ENCODE assay signal across 8 mouse cellular contexts in the genomic region with DNA sequence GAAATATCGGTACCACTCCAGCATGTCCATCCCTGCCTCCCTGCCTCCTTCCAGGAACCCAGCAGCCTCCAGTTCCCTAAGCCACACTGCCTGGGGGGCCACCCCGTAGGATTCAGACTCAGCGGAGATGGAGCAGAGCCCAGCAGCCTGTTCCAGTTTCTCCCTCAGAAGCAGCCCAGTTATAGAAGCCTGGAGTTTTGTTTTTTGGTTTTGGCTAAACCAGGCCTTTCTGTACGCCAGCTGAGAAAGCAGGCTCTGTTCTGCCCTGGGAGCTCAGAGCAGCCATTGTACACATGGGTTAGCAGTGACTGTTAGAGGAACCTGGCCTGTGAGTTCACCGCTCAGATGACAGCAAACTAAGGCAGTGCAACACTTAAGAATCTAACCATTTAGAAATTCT. TPM values are rescaled to one million over a fixed set of nuclear protein-coding genes. Genes with fewer than 3 reads are reported as not detected.
DNase-seq lines count a peak whose midpoint lies in the region; ATAC-seq lines count a peak whose summit lies in the region.

No protein-coding gene starts in this region.

- no peaks in the 10 kb centered on the region for H3K36me3 ChIP-seq in midbrain, embryonic 16.5 days (ENCODE audit: control insufficient read depth, insufficient read depth, low read length)
- no peaks in the 10 kb centered on the region for H3K36me3 ChIP-seq in midbrain, embryonic 14.5 days (ENCODE audit: control insufficient read depth, insufficient read depth, low read length)

- peaks cover 13% of the 10 kb centered on the region for H3K4me1 ChIP-seq in midbrain, embryonic 16.5 days (ENCODE audit: control insufficient read depth, insufficient read depth, low read length)
- peaks cover 7% of the 10 kb centered on the region for H3K4me1 ChIP-seq in midbrain, embryonic 14.5 days (ENCODE audit: control insufficient read depth, insufficient read depth, low read length)

- DNase-seq in midbrain, embryonic 14.5 days, result no peak
- DNase-seq in gastrocnemius, postnatal 36 days, result peak; percentile 19 to 33
- peak; percentile 31 to 33 for DNase-seq in layer of hippocampus, postnatal 25 days (ENCODE audit: extremely low spot score in 1 of 2, low spot score in 1 of 2)
- peak; percentile 77 to 84 for DNase-seq in right cerebral cortex, postnatal 10 days (ENCODE audit: low spot score in 2 of 2)
- no peak for DNase-seq in B cell, adult 2 months
- no peak for DNase-seq in embryo, embryonic 11 days

- intact Hi-C loops in gastrocnemius, postnatal 36 days (cut with DNase I), result no loop called here

- H3K27me3 ChIP-seq in midbrain, embryonic 16.5 days (ENCODE audit: control insufficient read depth, insufficient read depth, low read depth, low read length), result no peaks in the 10 kb centered on the region
- H3K27me3 ChIP-seq in midbrain, embryonic 14.5 days (ENCODE audit: control insufficient read depth, insufficient read depth, low read length), result no peaks in the 10 kb centered on the region

- H3K4me3 ChIP-seq in midbrain, embryonic 16.5 days (ENCODE audit: low read depth, low read length), result no peak overlapping the region
- no peak overlapping the region for H3K4me3 ChIP-seq in midbrain, embryonic 14.5 days (replicated peaks; ENCODE audit: low read depth, low read length)

- H3K9me3 ChIP-seq in midbrain, embryonic 16.5 days (replicated peaks; ENCODE audit: control insufficient read depth, low read length, poor library complexity, severe bottlenecking), result no peaks in the 10 kb centered on the region
- no peaks in the 10 kb centered on the region for H3K9me3 ChIP-seq in midbrain, embryonic 14.5 days (ENCODE audit: control insufficient read depth, low read length)

- 65% methylated on average over 5 of the region's 5 CpGs for WGBS in midbrain, embryonic 16.5 days
- WGBS in midbrain, embryonic 14.5 days, result 78% methylated on average over 5 of the region's 5 CpGs

- peak; percentile 65 for ATAC-seq in midbrain, embryonic 16.5 days
- no peak for ATAC-seq in midbrain, embryonic 14.5 days (ENCODE audit: low FRiP score, low TSS enrichment)
- ATAC-seq in megakaryocyte, adult 5-6 weeks (ENCODE audit: poor library complexity, severe bottlenecking), result no peak

- no peak overlapping the region for H3K9ac ChIP-seq in midbrain, embryonic 16.5 days (ENCODE audit: low read depth, low read length)
- no peak overlapping the region for H3K9ac ChIP-seq in midbrain, embryonic 14.5 days (replicated peaks; ENCODE audit: low read length)

- H3K27ac ChIP-seq in midbrain, embryonic 16.5 days (ENCODE audit: low read length), result no peak overlapping the region
- no peak overlapping the region for H3K27ac ChIP-seq in midbrain, embryonic 14.5 days (replicated peaks; ENCODE audit: low read depth, low read length)

- H3K4me2 ChIP-seq in midbrain, embryonic 16.5 days (ENCODE audit: low read length), result no peak overlapping the region
- no peak overlapping the region for H3K4me2 ChIP-seq in midbrain, embryonic 14.5 days (ENCODE audit: low read length)

RNA-seq across cellular contexts. Expression of gene Cnmd, which starts 3.7 kb away (rescaled TPM):
- 2.0 and 3.3 TPM in 2 replicates for polyA plus RNA-seq in midbrain, embryonic 16.5 days (2015; fragmentation: Nextera tagmentation; extraction: Ambion mirVana)
- polyA plus RNA-seq in midbrain, embryonic 14.5 days (2014; fragmentation: Nextera tagmentation; extraction: Ambion mirVana), result 1.8 and 2.2 TPM in 2 replicates
- total RNA-seq in gastrocnemius, postnatal 36 days (2021), result under 1 TPM; 0.17 to 0.66 TPM
- total RNA-seq in layer of hippocampus, postnatal 25 days (2021), result 1 to 10 TPM; 2.3 to 3.1 TPM
- 0.56 TPM in 1 of 2 replicates, not detected in the other for total RNA-seq in megakaryocyte, adult 5-6 weeks (2015)
- total RNA-seq in megakaryocyte, adult 5-6 weeks (2017), result not detected in 2 replicates

Comparison
In these comparisons a context has a peak if more than half of its experiments do, and no peak if none do; other contexts are left out.
1. DNase-seq: peak in gastrocnemius, postnatal 36 days (2 of 2), layer of hippocampus, postnatal 25 days (2 of 2) and right cerebral cortex, postnatal 10 days (2 of 2); none in midbrain, embryonic 14.5 days (single experiment), B cell, adult 2 months (0 of 2) and embryo, embryonic 11 days (single experiment).